Mouse (Mus musculus) myocyte (in vitro differentiated cells): Measurements from ENCODE around the gene Fam102a.

ENCODE experiments used
- CEBPB ChIP-seq: IDR thresholded peaks from 2 replicates; pipeline ENCODE4 v1.6.1; 2011; ENCODE audit warnings: mild to moderate bottlenecking, moderate library complexity; ENCODE audit not compliant: poor library complexity, insufficient read depth, severe bottlenecking
- E2F4 ChIP-seq: IDR thresholded peaks from one replicate; pipeline ENCODE4 v1.6.1; 2011; ENCODE audit warnings: mild to moderate bottlenecking, control low read depth, moderate library complexity; ENCODE audit not compliant: insufficient read depth
- MAX ChIP-seq: IDR thresholded peaks from one replicate; pipeline ENCODE4 v1.6.1; 2011; ENCODE audit warnings: low read depth, mild to moderate bottlenecking, control low read depth
- MYOD1 ChIP-seq, 3 experiments: IDR thresholded peaks; one replicate each; pipeline ENCODE4 v1.6.1; 2011; ENCODE audit warnings: control low read depth in 2 of 3, low read depth in 2 of 3, mild to moderate bottlenecking in 2 of 3, moderate library complexity in 1 of 3; ENCODE audit not compliant: insufficient read length in 2 of 3, control insufficient read depth in 1 of 3
- MYOG ChIP-seq, 3 experiments: IDR thresholded peaks; one replicate each; pipeline ENCODE4 v1.6.1; 2011; ENCODE audit warnings: control low read depth in 2 of 3, low read depth in 2 of 3, mild to moderate bottlenecking in 2 of 3; ENCODE audit not compliant: insufficient read length in 2 of 3, control insufficient read depth in 1 of 3, insufficient read depth in 1 of 3
- POLR2A ChIP-seq: IDR thresholded peaks from one replicate; pipeline ENCODE4 v1.6.1; 2011; ENCODE audit warnings: low read depth, mild to moderate bottlenecking, control low read depth, moderate library complexity; ENCODE audit not compliant: insufficient read length
- POLR2AphosphoS2 ChIP-seq: IDR thresholded peaks from one replicate; pipeline ENCODE4 v1.6.1; 2011; ENCODE audit warnings: low read depth, control low read depth; ENCODE audit not compliant: insufficient read length
- REST ChIP-seq: IDR thresholded peaks from one replicate; pipeline ENCODE4 v1.6.1; 2011; ENCODE audit warnings: mild to moderate bottlenecking, control low read depth, moderate library complexity; ENCODE audit not compliant: insufficient read depth, insufficient read length
- SRF ChIP-seq: IDR thresholded peaks from one replicate; pipeline ENCODE4 v1.6.1; 2011; ENCODE audit warnings: low read depth; ENCODE audit not compliant: control insufficient read depth, insufficient read length
- TCF12 ChIP-seq: IDR thresholded peaks from one replicate; pipeline ENCODE4 v1.6.1; 2011; ENCODE audit warnings: mild to moderate bottlenecking, control low read depth; ENCODE audit not compliant: poor library complexity, insufficient read depth, severe bottlenecking
- USF1 ChIP-seq: IDR thresholded peaks from one replicate; pipeline ENCODE4 v1.6.1; 2011; ENCODE audit warnings: low read depth, mild to moderate bottlenecking, control low read depth, moderate library complexity

DNA sequence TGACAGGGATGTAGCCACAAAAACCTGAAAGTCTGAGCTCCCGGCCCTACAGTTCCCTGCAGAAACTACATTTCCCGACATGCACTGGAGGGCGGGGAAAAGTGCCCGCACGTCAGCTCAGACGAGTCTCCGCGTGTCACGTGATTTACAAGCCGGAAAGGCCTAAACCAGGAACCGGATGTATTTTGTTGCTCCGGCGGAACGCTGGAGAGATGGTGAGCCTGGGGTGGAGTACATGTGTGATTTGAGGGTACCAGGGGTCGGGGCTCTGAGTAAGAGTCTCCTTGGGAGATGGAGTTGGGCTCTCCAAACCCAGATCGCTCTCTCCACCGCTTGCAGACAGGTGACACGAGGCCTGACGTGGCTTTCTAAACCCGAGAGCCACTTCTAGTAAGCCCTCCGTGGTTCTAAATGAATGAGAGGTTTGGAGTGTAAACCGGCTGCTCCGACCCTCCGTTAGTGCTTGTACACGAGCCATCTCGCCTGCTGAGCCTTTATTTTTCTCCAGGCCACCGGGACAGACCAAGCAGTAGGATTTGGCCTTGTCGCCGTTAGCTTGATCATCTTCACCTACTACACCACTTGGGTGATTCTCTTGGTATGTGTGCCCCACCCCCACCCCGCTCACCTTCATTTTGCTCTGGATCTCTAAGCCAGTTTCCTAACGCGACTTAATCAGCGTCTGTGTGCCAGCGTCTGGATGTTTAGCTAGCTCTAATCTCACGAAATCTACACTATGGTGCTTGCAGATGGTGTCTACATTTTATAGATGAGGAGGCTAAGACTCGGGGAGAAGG, 35.8 kb downstream of the Fam102a start, which contains the start of gene Dpm2:
- no peak for TF ChIP-seq MAX
- peak; percentile 73 for TF ChIP-seq POLR2A
- no peak for TF ChIP-seq CEBPB
- peak; percentile 98 for TF ChIP-seq USF1
- TF ChIP-seq REST, result no peak
- no peak for TF ChIP-seq TCF12
- TF ChIP-seq E2F4, result no peak
- peak; percentile 84 for TF ChIP-seq POLR2AphosphoS2
- no peak for TF ChIP-seq MYOG (IDR thresholded peaks at IDR 0.05; ENCODE audit: control insufficient read depth in 1 of 3, insufficient read depth in 1 of 3, insufficient read length in 2 of 3, low read depth in 2 of 3)
- no peak for TF ChIP-seq MYOD1 (IDR thresholded peaks at IDR 0.05; ENCODE audit: control insufficient read depth in 1 of 3, insufficient read length in 2 of 3, low read depth in 2 of 3)
- peak; percentile 71 for TF ChIP-seq SRF
